Comparison of ENCODE assay signal across 13 mouse cellular contexts in the genomic region with DNA sequence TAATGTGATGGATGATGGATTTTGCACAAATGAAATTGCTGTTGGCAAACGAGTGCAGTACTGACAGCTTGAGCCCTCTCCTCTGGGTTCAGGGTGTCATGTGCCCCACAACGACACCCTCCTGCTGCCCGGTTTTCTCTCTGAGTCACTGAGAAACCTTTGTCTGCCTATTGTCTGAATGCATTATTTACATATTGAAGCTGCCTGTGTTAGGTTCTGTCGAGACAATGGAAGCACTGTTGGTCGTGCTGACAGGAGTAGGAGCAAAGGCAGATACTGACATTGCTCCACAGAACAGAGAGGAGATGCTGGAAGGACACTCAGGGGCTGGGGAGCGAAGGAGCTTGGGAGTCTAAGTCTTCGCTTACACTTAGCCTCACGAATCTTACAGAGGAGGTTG. TPM values are rescaled to one million over a fixed set of nuclear protein-coding genes. Genes with fewer than 3 reads are reported as not detected.
DNase-seq lines count a peak whose midpoint lies in the region; ATAC-seq and TF ChIP-seq lines count a peak whose summit lies in the region.
"Had no signal": no experiment of that assay in that cellular context is flagged by ENCODE, and none has a peak within 500 bp of the region (broad histone marks: within the 10 kb centered on the region; RNA-seq: fewer than 3 reads in every experiment).

No protein-coding gene starts in this region.

- no peak overlapping the region for H3K4me3 ChIP-seq in cerebellum, adult 2 months (replicated peaks; ENCODE audit: insufficient read depth, low read depth, low read length)
- H3K4me3 ChIP-seq in cortical plate, adult 2 months (ENCODE audit: insufficient read depth, low read length), result no peak overlapping the region
- H3K4me3 ChIP-seq in midbrain, embryonic 15.5 days, result no peak overlapping the region
- H3K4me3 ChIP-seq: liver, embryonic 12.5 days had no signal

- no peak for TF ChIP-seq CTCF in cerebellum, adult 2 months (IDR thresholded peaks at IDR 0.05; ENCODE audit: borderline replicate concordance, insufficient read depth, low read depth, low read length)
- no peak for TF ChIP-seq CTCF in cortical plate, adult 2 months (IDR thresholded peaks at IDR 0.05; ENCODE audit: extremely low read depth, insufficient read depth, low read length)

- H3K4me1 ChIP-seq in cerebellum, adult 2 months (ENCODE audit: control insufficient read depth, insufficient read depth, low read length), result peaks cover 23% of the 10 kb centered on the region
- peaks cover 12% of the 10 kb centered on the region for H3K4me1 ChIP-seq in cortical plate, adult 2 months (ENCODE audit: control insufficient read depth, insufficient read depth, low read length)
- peaks cover 13% of the 10 kb centered on the region for H3K4me1 ChIP-seq in midbrain, embryonic 15.5 days
- H3K4me1 ChIP-seq: liver, embryonic 12.5 days had no signal

- ATAC-seq in midbrain, embryonic 15.5 days (replicated peaks), result no peak
- ATAC-seq: liver, embryonic 12.5 days had no signal

- no peaks in the 10 kb centered on the region for H3K9me3 ChIP-seq in midbrain, embryonic 15.5 days
- H3K9me3 ChIP-seq: liver, embryonic 12.5 days had no signal

- H3K9ac ChIP-seq in midbrain, embryonic 15.5 days, result no peak overlapping the region
- H3K9ac ChIP-seq: liver, embryonic 12.5 days had no signal

- intact Hi-C loops in heart, postnatal 14 days (cut with DNase I), result no loop called here

- H3K4me2 ChIP-seq in midbrain, embryonic 15.5 days, result no peak overlapping the region
- H3K4me2 ChIP-seq: liver, embryonic 12.5 days had no signal

- no peaks in the 10 kb centered on the region for H3K36me3 ChIP-seq in midbrain, embryonic 15.5 days (replicated peaks)
- H3K36me3 ChIP-seq: liver, embryonic 12.5 days had no signal

- TF ChIP-seq POLR2A in cerebellum, adult 2 months (IDR thresholded peaks at IDR 0.05; ENCODE audit: borderline replicate concordance, insufficient read depth, low read length), result no peak
- TF ChIP-seq POLR2A in cortical plate, adult 2 months (IDR thresholded peaks at IDR 0.05; ENCODE audit: extremely low read depth, insufficient read depth, low read length), result no peak

- WGBS in cerebellum, adult 2 months, result 70% methylated on average over 8 of the region's 8 CpGs
- WGBS in midbrain, embryonic 15.5 days, result 25% methylated on average over 8 of the region's 8 CpGs

- no peaks in the 10 kb centered on the region for H3K27me3 ChIP-seq in cerebellum, adult 2 months (ENCODE audit: control insufficient read depth, insufficient read depth, low read length)
- no peaks in the 10 kb centered on the region for H3K27me3 ChIP-seq in midbrain, embryonic 15.5 days (replicated peaks)
- H3K27me3 ChIP-seq: liver, embryonic 12.5 days had no signal

- H3K27ac ChIP-seq in cerebellum, adult 2 months (ENCODE audit: insufficient read depth, low read length), result no peak overlapping the region
- H3K27ac ChIP-seq in cortical plate, adult 2 months (ENCODE audit: insufficient read depth, low read length), result peak overlapping the region; percentile 63; the same call in 1 of the 2 replicates
- peak overlapping the region; percentile 48; the same call in 1 of the 2 replicates for H3K27ac ChIP-seq in midbrain, embryonic 15.5 days
- H3K27ac ChIP-seq: liver, embryonic 12.5 days had no signal

- DNase-seq in cerebellum, adult 2 months, result peak; percentile 4 to 24
- DNase-seq in cerebellum, postnatal 4 days (ENCODE audit: low spot score in 2 of 2), result no peak
- DNase-seq in layer of hippocampus, adult 11-12 months (ENCODE audit: low spot score), result peak; percentile 33
- no peak for DNase-seq in layer of hippocampus, postnatal 14 days (ENCODE audit: low spot score in 2 of 2)
- no peak for DNase-seq in c-Kit-positive CD71-positive TER-119-positive erythroid progenitor cells, embryonic 14.5 days (ENCODE audit: low spot score)
- no peak for DNase-seq in heart, postnatal 14 days
- DNase-seq: heart, postnatal 36 days; kidney, adult 9 months; lung, postnatal 14 days had no signal

RNA-seq across cellular contexts. Expression of gene Tmem178b, which starts 44.2 kb away (rescaled TPM):
- polyA plus RNA-seq in cerebellum, adult 2 months (2012; rRNA removed), result 66.7 and 72.3 TPM in 2 replicates
- total RNA-seq in layer of hippocampus, postnatal 14 days (2021), result 100 to 1,000 TPM; 295 to 302 TPM
- polyA plus RNA-seq in cortical plate, adult 2 months (2012; rRNA removed), result 98.1 and 101 TPM in 2 replicates
- 34.8 and 35.7 TPM in 2 replicates for polyA plus RNA-seq in midbrain, embryonic 15.5 days (2015; fragmentation: Nextera tagmentation; extraction: Ambion mirVana)
- total RNA-seq in heart, postnatal 14 days (2021), result under 1 TPM; 0.31 to 0.56 TPM
- polyA plus RNA-seq: liver, embryonic 12.5 days; thymus, postnatal 0 days had no signal

Comparison
In these comparisons a context has a peak if more than half of its experiments do, and no peak if none do; other contexts are left out.
1. DNase-seq: peak in cerebellum, adult 2 months (2 of 2) and layer of hippocampus, adult 11-12 months (single experiment); none in cerebellum, postnatal 4 days (0 of 2), layer of hippocampus, postnatal 14 days (0 of 2), c-Kit-positive CD71-positive TER-119-positive erythroid progenitor cells, embryonic 14.5 days (single experiment) and heart, postnatal 14 days (0 of 2).